Mouse (Mus musculus) kidney, postnatal 36 days (tissue): Measurements from ENCODE around the gene Nck1.

ENCODE experiments used
- DNase-seq, 2 experiments: peaks; one replicate each; pipeline ENCODE4 v3.0.0; 2021 to 2022; ENCODE audit warnings: mixed read lengths in 2 of 2

The Nck1 gene

DNA sequence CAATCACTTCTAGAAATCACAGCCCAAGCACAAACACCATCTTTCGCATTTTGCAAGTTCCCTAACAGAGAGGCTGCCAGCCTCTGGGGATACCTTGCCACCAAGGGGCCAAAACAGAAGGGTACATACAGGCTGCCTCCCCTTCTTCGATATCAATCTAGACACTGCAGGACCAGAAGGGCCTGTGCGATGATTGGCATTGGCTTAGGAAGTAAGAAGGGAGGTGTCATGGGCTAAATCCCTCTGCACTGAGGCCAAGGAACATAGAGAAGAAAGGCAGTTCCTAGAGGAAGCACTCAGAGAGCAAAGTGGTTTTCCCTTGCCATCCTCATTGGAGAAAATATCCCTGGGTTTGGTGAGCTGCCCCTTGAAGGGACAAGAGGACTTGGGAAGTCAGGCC is 76.3 kb downstream of the Nck1 start:
- no peak for DNase-seq

GRCm38 (mm10) chr9:100468151-100468550 is 77.8 kb downstream of the Nck1 start:
- DNase-seq, result no peak

DNA sequence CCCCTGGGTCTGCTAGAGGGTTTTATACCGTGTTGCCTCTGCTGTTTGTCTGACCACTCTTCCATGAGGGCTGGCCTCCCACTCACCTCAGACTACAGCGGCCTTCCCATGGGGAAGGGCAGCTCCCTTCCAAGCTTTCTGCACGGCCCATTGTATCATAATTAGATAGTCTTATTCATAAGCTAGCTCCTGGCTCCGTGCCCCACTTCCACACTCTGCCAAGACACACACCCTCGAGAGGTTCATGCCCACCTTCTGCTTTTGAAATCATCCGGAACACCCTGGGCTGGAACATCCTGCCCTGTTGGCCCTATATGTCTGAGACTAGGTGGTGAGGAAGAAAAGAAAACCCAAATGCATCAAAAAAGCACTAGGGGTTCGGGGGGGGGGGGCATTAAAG is 78.3 kb downstream of the Nck1 start:
- DNase-seq, result peak; percentile 76 to 78

DNA sequence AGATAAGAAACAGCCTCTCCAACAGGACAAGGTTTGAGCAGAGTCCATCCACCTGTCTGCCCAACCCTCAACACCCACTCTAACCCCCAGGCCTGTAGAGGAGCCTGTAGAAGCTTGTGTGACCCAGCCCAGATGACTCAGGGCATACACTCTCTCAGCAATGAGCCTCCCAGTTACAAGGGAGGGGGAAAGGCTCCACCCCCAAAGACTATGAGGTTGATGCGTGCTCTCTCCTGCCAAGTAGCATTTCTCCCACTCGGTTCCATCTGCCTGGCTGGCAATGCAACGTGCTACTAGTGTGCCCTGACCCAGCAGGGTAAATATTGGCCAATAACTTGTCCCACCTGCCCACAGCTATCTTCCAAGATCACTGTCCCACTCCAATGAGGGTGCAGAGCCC is 79.2 kb downstream of the Nck1 start:
- DNase-seq, result no peak

GRCm38 (mm10) chr9:100465988-100466387 is 79.9 kb downstream of the Nck1 start:
- DNase-seq, result no peak

- no peak for DNase-seq
These were observed 80.6 kb downstream of the Nck1 start for GRCm38 (mm10) chr9:100465380-100465779.

DNA sequence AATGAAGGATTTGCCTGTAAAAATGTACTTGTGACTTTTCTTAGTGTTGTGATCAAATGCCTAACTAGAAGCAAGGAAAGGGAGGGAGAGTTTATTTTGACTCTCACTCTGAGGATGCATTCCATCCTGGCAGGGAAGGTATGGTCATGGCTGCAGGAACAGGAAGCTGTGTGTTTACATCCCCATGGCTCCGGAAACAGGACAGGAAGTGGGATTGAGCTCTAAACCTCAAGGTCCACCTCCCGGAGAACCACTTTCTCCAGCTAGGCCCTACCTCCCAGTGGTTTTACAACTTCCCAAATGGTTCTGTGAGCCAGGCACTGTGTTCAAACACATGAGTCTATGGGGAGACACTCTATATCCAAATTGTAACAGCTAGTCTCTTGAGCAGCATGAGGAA is 82.2 kb downstream of the Nck1 start:
- no peak for DNase-seq

DNA sequence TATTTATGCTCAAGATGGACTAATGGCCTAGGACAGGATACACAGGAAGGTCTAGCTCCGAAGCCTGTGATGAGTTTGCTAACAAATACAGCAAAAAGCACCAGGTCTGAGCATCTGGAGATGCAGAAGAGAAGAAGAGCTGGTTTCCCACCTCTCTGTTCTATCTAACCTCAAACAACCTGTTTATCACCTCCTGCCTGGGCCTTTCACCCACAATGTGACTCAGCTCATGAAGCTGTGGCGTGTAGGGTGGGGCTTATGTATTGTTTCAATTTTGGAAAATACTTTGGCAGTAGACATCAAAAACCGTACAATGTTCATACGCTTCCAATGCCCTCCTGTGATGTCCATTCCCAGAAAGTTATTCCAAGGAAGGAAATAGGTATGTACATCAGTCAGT is 83.8 kb downstream of the Nck1 start:
- no peak for DNase-seq

- DNase-seq, result peak; percentile 63 to 84
These were observed 84.3 kb downstream of the Nck1 start for GRCm38 (mm10) chr9:100461671-100462070.

DNA sequence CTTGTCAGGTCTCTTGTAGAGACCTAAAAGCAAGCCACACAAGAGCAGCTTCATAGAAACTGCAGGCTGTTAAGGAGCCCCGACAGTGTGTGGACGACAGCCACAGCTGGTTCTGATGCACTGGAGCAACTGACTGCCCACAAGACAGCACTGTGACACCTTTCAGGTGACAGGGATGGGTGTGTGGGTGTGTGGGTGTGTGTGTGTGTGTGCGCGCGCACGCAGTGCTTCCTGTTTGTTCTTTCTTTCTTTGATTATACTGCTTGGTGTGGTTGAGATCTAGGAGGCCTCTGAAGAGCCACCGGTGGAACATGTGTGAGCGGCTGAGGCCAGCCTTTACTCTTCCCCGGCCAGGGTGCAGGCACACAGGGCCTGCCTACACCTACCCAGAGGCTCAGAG is 85.7 kb downstream of the Nck1 start:
- no peak for DNase-seq

DNA sequence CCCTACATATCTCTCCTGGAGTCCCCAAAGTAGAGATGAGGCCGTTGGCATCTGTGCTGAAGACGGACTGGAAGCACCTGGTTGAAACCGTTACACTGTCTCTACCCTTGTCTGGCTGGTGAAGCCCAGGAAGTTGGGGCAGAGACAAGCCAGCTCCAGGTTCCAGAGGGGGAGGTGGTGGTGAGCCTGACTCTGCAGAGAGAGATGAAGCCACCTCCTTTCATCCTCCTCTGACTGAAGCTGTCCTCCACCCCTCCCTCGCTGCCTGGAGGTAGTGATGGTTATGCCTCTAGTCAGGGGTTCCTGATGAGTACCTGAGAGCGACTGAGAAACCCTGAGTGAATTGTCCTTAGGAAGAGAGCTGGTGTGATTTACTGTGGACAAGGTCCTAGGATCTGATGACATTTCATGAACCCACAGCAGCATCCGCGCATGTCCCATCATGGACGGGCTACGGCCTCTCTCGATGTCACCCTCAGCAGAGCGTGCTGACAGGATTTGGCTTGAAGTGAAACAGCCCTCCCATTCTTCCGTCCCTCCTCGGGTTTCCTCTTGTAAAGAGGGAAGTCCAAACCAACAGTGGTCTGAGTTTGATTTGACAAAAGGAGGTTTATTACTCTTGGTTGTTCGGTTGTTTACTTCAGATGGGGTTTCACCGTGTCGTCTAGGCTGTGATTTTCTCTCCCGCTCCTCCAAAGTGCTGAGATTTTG is 87.8 kb downstream of the Nck1 start:
- DNase-seq, result no peak

GRCm38 (mm10) chr9:100454664-100454993 is 91.3 kb downstream of the Nck1 start:
- DNase-seq, result no peak

DNA sequence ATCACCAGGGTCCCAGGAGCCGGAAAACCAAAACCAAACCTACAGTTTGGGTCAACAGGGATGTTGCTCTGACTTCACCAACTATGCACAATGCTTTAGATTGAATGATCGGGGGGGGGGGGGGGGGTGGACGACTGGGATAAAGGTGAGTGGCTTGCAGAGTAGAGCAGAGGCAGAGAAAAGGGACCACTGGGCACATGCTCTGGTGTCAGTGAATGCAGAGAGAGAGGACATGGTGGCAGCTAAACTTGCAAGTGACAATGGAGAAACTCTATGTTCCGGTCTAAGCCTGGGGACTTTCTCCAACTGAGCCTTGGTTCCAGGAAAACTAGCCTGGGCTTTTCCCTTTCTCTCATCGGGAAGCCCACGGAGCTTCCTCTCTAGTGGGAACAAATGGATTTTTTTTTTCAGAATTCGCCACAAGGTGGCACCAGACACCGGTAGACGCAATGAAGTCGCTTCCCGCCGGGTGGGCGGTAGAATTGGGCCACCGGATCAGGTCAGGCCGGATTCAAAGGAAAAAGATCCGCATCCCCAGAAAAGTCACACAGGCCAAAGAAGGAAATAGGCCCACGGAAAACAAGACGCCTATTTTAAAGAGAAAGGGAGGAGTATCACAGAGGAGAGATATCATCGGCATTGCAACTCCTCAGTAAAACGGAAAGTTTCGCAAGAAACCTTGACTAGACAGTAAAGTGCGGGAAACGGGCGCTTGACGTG is 91.8 kb downstream of the Nck1 start:
- DNase-seq, result peak; percentile 76 to 88

DNA sequence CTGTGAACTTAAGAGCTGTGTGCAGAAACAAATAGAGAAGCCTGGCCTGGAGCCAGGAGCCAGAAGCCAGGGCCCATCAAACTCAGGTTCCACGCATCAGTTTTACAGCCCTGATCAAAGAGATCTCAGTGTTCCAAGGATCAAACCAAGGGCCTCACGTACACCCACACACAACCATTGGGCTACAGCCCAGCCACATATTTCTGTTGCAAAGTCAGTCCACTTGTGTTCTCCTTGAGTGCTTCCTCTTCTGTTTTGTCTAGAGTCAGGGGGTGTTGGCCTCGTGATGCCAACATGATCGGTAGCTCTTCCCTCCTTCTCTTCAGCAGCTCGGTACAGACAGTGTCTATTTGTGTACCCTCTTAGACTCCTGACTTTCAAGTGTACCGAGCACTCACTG is 93.5 kb downstream of the Nck1 start:
- no peak for DNase-seq

- DNase-seq, result peak; percentile 56 to 90
These were observed 99.8 kb downstream of the Nck1 start for GRCm38 (mm10) chr9:100446059-100446686.
